Mouse (Mus musculus) fat pad, adult 2 months (tissue): ENCODE results near the gene Tpcn1.

ENCODE experiments used
- DNase-seq: peaks from one replicate; pipeline ENCODE4 v3.0.0-alpha.2; 2011; ENCODE audit warnings: low read depth, low spot score; ENCODE audit errors: extremely low read depth

Tpcn1 gene

GRCm38 (mm10) chr5:120579898-120580626 is 8.4 kb downstream of the Tpcn1 start:
- no peak for DNase-seq

- DNase-seq, result no peak
These were observed 9.1 kb downstream of the Tpcn1 start for GRCm38 (mm10) chr5:120579211-120579897.

GRCm38 (mm10) chr5:120578504-120579081 is 9.9 kb downstream of the Tpcn1 start:
- DNase-seq, result no peak

GRCm38 (mm10) chr5:120577935-120578441 is 10.5 kb downstream of the Tpcn1 start:
- no peak for DNase-seq

GRCm38 (mm10) chr5:120576781-120577301 is 11.6 kb downstream of the Tpcn1 start:
- DNase-seq, result no peak

- no peak for DNase-seq
These were observed 13.9 kb downstream of the Tpcn1 start for GRCm38 (mm10) chr5:120574469-120575063.

GRCm38 (mm10) chr5:120571056-120571740 is 17.3 kb downstream of the Tpcn1 start:
- DNase-seq, result no peak

- no peak for DNase-seq
These were observed 18.1 kb downstream of the Tpcn1 start for GRCm38 (mm10) chr5:120570289-120570897.

- no peak for DNase-seq
These were observed 18.7 kb downstream of the Tpcn1 start for GRCm38 (mm10) chr5:120569791-120570190.

- no peak for DNase-seq
These were observed 19.5 kb downstream of the Tpcn1 start for GRCm38 (mm10) chr5:120568964-120569363.

- no peak for DNase-seq
These were observed 20.1 kb downstream of the Tpcn1 start for GRCm38 (mm10) chr5:120568336-120568768.

GRCm38 (mm10) chr5:120567761-120568211 is 20.7 kb downstream of the Tpcn1 start:
- DNase-seq, result no peak

GRCm38 (mm10) chr5:120567253-120567701 is 21.2 kb downstream of the Tpcn1 start:
- DNase-seq, result no peak

- DNase-seq, result no peak
These were observed 21.7 kb downstream of the Tpcn1 start for GRCm38 (mm10) chr5:120566681-120567252.

- no peak for DNase-seq
These were observed 22.4 kb downstream of the Tpcn1 start for GRCm38 (mm10) chr5:120566101-120566500.

- DNase-seq, result no peak
These were observed 23.1 kb downstream of the Tpcn1 start for GRCm38 (mm10) chr5:120565171-120565905.

- no peak for DNase-seq
These were observed 24.6 kb downstream of the Tpcn1 start for GRCm38 (mm10) chr5:120563914-120564311.

GRCm38 (mm10) chr5:120562956-120563913 is 25.2 kb downstream of the Tpcn1 start:
- no peak for DNase-seq
